Mouse (Mus musculus): ENCODE measurements around the gene Myh14.
"Not testable (repeated sequence)": the region's sequence is repeated elsewhere in the genome, so short reads cannot be mapped to it uniquely, and the experiment has no call there.

Myh14 gene

GRCm38 (mm10) chr7:44670803-44671202, at the start of gene Myh14:
Gene Myh14, minus strand, starts transcription at chr7:44670843.
- no peaks in the 10 kb centered on the region for H3K27me3 ChIP-seq (ENCODE audit: control insufficient read depth, insufficient read depth, low read length, poor library complexity, severe bottlenecking)
- H3K36me3 ChIP-seq (ENCODE audit: control insufficient read depth, insufficient read depth, low read length, poor library complexity, severe bottlenecking), result no peaks in the 10 kb centered on the region
- DNase-seq (ENCODE audit: low read depth, low spot score), result peak; percentile 22

- Histone ChIP-seq H3K27me3 (ENCODE audit: control insufficient read depth, insufficient read depth, low read length, poor library complexity, severe bottlenecking) (no peaks in the 10 kb centered on the region), H3K36me3 (ENCODE audit: control insufficient read depth, insufficient read depth, low read length, poor library complexity, severe bottlenecking) (no peaks in the 10 kb centered on the region)
- DNase-seq (ENCODE audit: low read depth, low spot score), result no peak
Measured at GRCm38 (mm10) chr7:44709881-44710280, 39.2 kb upstream of the Myh14 start.

- H3K27me3 ChIP-seq (ENCODE audit: control insufficient read depth, insufficient read depth, low read length, poor library complexity, severe bottlenecking), result no peaks in the 10 kb centered on the region
- DNase-seq (ENCODE audit: low read depth, low spot score), result no peak
- no peaks in the 10 kb centered on the region for H3K36me3 ChIP-seq (ENCODE audit: control insufficient read depth, insufficient read depth, low read length, poor library complexity, severe bottlenecking)
Measured at GRCm38 (mm10) chr7:44708574-44708973, 37.9 kb upstream of the Myh14 start, which contains the start of gene Izumo2. Gene Izumo2, plus strand, starts transcription at chr7:44708742.

GRCm38 (mm10) chr7:44708093-44708492, 37.5 kb upstream of the Myh14 start:
- H3K36me3 ChIP-seq (ENCODE audit: control insufficient read depth, insufficient read depth, low read length, poor library complexity, severe bottlenecking); DNase-seq (ENCODE audit: low read depth, low spot score); H3K27me3 ChIP-seq (ENCODE audit: control insufficient read depth, insufficient read depth, low read length, poor library complexity, severe bottlenecking): not testable (repeated sequence)

GRCm38 (mm10) chr7:44707169-44707675, 36.6 kb upstream of the Myh14 start:
- no peak for DNase-seq (ENCODE audit: low read depth, low spot score)
- Histone ChIP-seq H3K27me3 (ENCODE audit: control insufficient read depth, insufficient read depth, low read length, poor library complexity, severe bottlenecking) (no peaks in the 10 kb centered on the region; the same call in 1 of the 2 replicates), H3K36me3 (ENCODE audit: control insufficient read depth, insufficient read depth, low read length, poor library complexity, severe bottlenecking) (no peaks in the 10 kb centered on the region)

- no peaks in the 10 kb centered on the region for H3K36me3 ChIP-seq (ENCODE audit: control insufficient read depth, insufficient read depth, low read length, poor library complexity, severe bottlenecking)
- DNase-seq (ENCODE audit: low read depth, low spot score), result no peak
- H3K27me3 ChIP-seq (ENCODE audit: control insufficient read depth, insufficient read depth, low read length, poor library complexity, severe bottlenecking), result no peaks in the 10 kb centered on the region; the same call in 1 of the 2 replicates
Measured at GRCm38 (mm10) chr7:44706322-44706721, 35.7 kb upstream of the Myh14 start.

- no peak for DNase-seq (ENCODE audit: low read depth, low spot score)
- Histone ChIP-seq H3K36me3 (ENCODE audit: control insufficient read depth, insufficient read depth, low read length, poor library complexity, severe bottlenecking) (no peaks in the 10 kb centered on the region), H3K27me3 (ENCODE audit: control insufficient read depth, insufficient read depth, low read length, poor library complexity, severe bottlenecking) (no peaks in the 10 kb centered on the region; the same call in 1 of the 2 replicates)
Measured at GRCm38 (mm10) chr7:44705086-44705485, 34.4 kb upstream of the Myh14 start.

- DNase-seq (ENCODE audit: low read depth, low spot score), result peak; percentile 34
- Histone ChIP-seq H3K27me3 (ENCODE audit: control insufficient read depth, insufficient read depth, low read length, poor library complexity, severe bottlenecking) (no peaks in the 10 kb centered on the region; the same call in 1 of the 2 replicates), H3K36me3 (ENCODE audit: control insufficient read depth, insufficient read depth, low read length, poor library complexity, severe bottlenecking) (no peaks in the 10 kb centered on the region)
Measured at GRCm38 (mm10) chr7:44704363-44704762, 33.7 kb upstream of the Myh14 start.

GRCm38 (mm10) chr7:44702985-44703384, 32.3 kb upstream of the Myh14 start:
- Histone ChIP-seq H3K36me3 (ENCODE audit: control insufficient read depth, insufficient read depth, low read length, poor library complexity, severe bottlenecking) (no peaks in the 10 kb centered on the region), H3K27me3 (ENCODE audit: control insufficient read depth, insufficient read depth, low read length, poor library complexity, severe bottlenecking) (no peaks in the 10 kb centered on the region; the same call in 1 of the 2 replicates)
- DNase-seq (ENCODE audit: low read depth, low spot score), result no peak

GRCm38 (mm10) chr7:44701921-44702320, 31.3 kb upstream of the Myh14 start:
- no peaks in the 10 kb centered on the region for H3K36me3 ChIP-seq (ENCODE audit: control insufficient read depth, insufficient read depth, low read length, poor library complexity, severe bottlenecking)
- DNase-seq (ENCODE audit: low read depth, low spot score), result peak; percentile 28
- no peaks in the 10 kb centered on the region; the same call in 1 of the 2 replicates for H3K27me3 ChIP-seq (ENCODE audit: control insufficient read depth, insufficient read depth, low read length, poor library complexity, severe bottlenecking)

GRCm38 (mm10) chr7:44697980-44698379, 27.3 kb upstream of the Myh14 start:
- Histone ChIP-seq H3K27me3 (ENCODE audit: control insufficient read depth, insufficient read depth, low read length, poor library complexity, severe bottlenecking) (no peaks in the 10 kb centered on the region; the same call in 1 of the 2 replicates), H3K36me3 (ENCODE audit: control insufficient read depth, insufficient read depth, low read length, poor library complexity, severe bottlenecking) (no peaks in the 10 kb centered on the region)
- DNase-seq (ENCODE audit: low read depth, low spot score), result no peak

- Histone ChIP-seq H3K27me3 (ENCODE audit: control insufficient read depth, insufficient read depth, low read length, poor library complexity, severe bottlenecking) (no peaks in the 10 kb centered on the region), H3K36me3 (ENCODE audit: control insufficient read depth, insufficient read depth, low read length, poor library complexity, severe bottlenecking) (no peaks in the 10 kb centered on the region)
- no peak for DNase-seq (ENCODE audit: low read depth, low spot score)
Measured at GRCm38 (mm10) chr7:44697191-44697710, 26.6 kb upstream of the Myh14 start.

GRCm38 (mm10) chr7:44695223-44695622, 24.6 kb upstream of the Myh14 start:
- DNase-seq (ENCODE audit: low read depth, low spot score), result no peak
- no peaks in the 10 kb centered on the region for H3K36me3 ChIP-seq (ENCODE audit: control insufficient read depth, insufficient read depth, low read length, poor library complexity, severe bottlenecking)
- no peaks in the 10 kb centered on the region for H3K27me3 ChIP-seq (ENCODE audit: control insufficient read depth, insufficient read depth, low read length, poor library complexity, severe bottlenecking)

- no peaks in the 10 kb centered on the region for H3K27me3 ChIP-seq (ENCODE audit: control insufficient read depth, insufficient read depth, low read length, poor library complexity, severe bottlenecking)
- no peak for DNase-seq (ENCODE audit: low read depth, low spot score)
- H3K36me3 ChIP-seq (ENCODE audit: control insufficient read depth, insufficient read depth, low read length, poor library complexity, severe bottlenecking), result no peaks in the 10 kb centered on the region
Measured at GRCm38 (mm10) chr7:44693427-44694175, 23.0 kb upstream of the Myh14 start.

GRCm38 (mm10) chr7:44689331-44689730, 18.7 kb upstream of the Myh14 start:
- Histone ChIP-seq H3K36me3 (ENCODE audit: control insufficient read depth, insufficient read depth, low read length, poor library complexity, severe bottlenecking) (no peaks in the 10 kb centered on the region), H3K27me3 (ENCODE audit: control insufficient read depth, insufficient read depth, low read length, poor library complexity, severe bottlenecking) (no peaks in the 10 kb centered on the region)
- no peak for DNase-seq (ENCODE audit: low read depth, low spot score)

All from splenic B cell, adult 2 months (primary cell).